Mouse (Mus musculus) G1E (cell line): Measurements from ENCODE around the gene Timmdc1. TPM values are rescaled to one million over a fixed set of nuclear protein-coding genes. Genes with fewer than 3 reads are reported as not detected.

Source experiments
- ATAC-seq: 2 replicates; pipeline ENCODE4 v1.8.0; 2016; ENCODE audit warnings: mild to moderate bottlenecking; ENCODE audit not compliant: insufficient number of reproducible peaks, poor library complexity, low FRiP score, severe bottlenecking; ENCODE audit errors: extremely low read depth
- DNase-seq: peaks from one replicate; pipeline ENCODE4 v3.0.0; 2012; ENCODE audit warnings: low spot score
- H3K27me3 ChIP-seq: 2 replicates; pipeline ENCODE4 v1.6.1; 2012; ENCODE audit warnings: mild to moderate bottlenecking, low read length, inconsistent platforms; ENCODE audit not compliant: insufficient read depth
- H3K36me3 ChIP-seq: replicated peaks from 2 replicates; pipeline ENCODE3; 2012; ENCODE audit warnings: mild to moderate bottlenecking, inconsistent platforms
- H3K4me1 ChIP-seq: 2 replicates; pipeline ENCODE4 v1.6.1; 2012; ENCODE audit warnings: low read depth, low read length, inconsistent platforms, mixed read lengths; ENCODE audit not compliant: insufficient read depth
- H3K4me3 ChIP-seq: 2 replicates; pipeline ENCODE4 v1.5.1; 2012; ENCODE audit warnings: low read depth, mild to moderate bottlenecking, inconsistent platforms, low read length, moderate library complexity, mixed read lengths
- H3K9me3 ChIP-seq: replicated peaks from 2 replicates; pipeline ENCODE4 v1.6.1; 2012; ENCODE audit warnings: inconsistent platforms
- CTCF ChIP-seq: IDR thresholded peaks from 2 replicates; pipeline ENCODE4 v1.5.1; 2012; ENCODE audit warnings: low read depth, low read length, inconsistent platforms, mixed read lengths
- GATA1 ChIP-seq: IDR thresholded peaks from 2 replicates; pipeline ENCODE4 v1.6.1; 2012; ENCODE audit warnings: borderline replicate concordance, low read length, inconsistent platforms, mixed read lengths
- GATA2 ChIP-seq: IDR thresholded peaks from 2 replicates; pipeline ENCODE4 v1.6.1; 2012; ENCODE audit warnings: low read depth, low read length, inconsistent platforms, borderline replicate concordance
- POLR2AphosphoS5 ChIP-seq: IDR thresholded peaks from 2 replicates; pipeline ENCODE4 v1.6.1; 2012; ENCODE audit warnings: low read depth, low read length, inconsistent platforms; ENCODE audit not compliant: insufficient replicate concordance
- TAL1 ChIP-seq: conservative IDR thresholded peaks from 2 replicates; pipeline ENCODE4 v1.6.1; 2012; ENCODE audit warnings: low read depth, low read length, inconsistent platforms, mixed read lengths
- polyA plus RNA-seq: library from polyadenylated mRNA; stranded (reverse); fragments of >175 nt; gene quantifications from 2 replicates; pipeline ENCODE4 v1.2.3, GENCODE M21; 2012
- total RNA-seq, 2 experiments: library from RNA; stranded (forward) in 1 of 2; stranded (reverse) in 1 of 2; fragments of 200-1000 nt in 1 of 2; fragments of >200 nt in 1 of 2; fragmentation: Nextera tagmentation in 1 of 2; gene quantifications; 2 replicates each; pipeline ENCODE4 v1.2.3; 2014 to 2017

The Timmdc1 gene
- total and polyA plus RNA-seq, 3 experiments = 25.9 to 38.7 (median 27.0) TPM

GRCm38 (mm10) chr16:38502469-38502868 lies 20.0 kb downstream of the Timmdc1 start:
- TF ChIP-seq TAL1 (no peak), GATA1 (no peak), POLR2AphosphoS5 (no peak), CTCF (no peak), GATA2 (no peak)

GRCm38 (mm10) chr16:38496604-38497140 lies 25.8 kb downstream of the Timmdc1 start:
- Histone ChIP-seq H3K36me3 (peaks cover 67% of the 10 kb centered on the region), H3K9me3 (no peaks in the 10 kb centered on the region), H3K4me1 (peaks cover 9% of the 10 kb centered on the region), H3K27me3 (no peaks in the 10 kb centered on the region), H3K4me3 (no peak overlapping the region)
- TF ChIP-seq TAL1 = no peak
- TF ChIP-seq GATA1 = no peak
- TF ChIP-seq POLR2AphosphoS5 = no peak; the same call in 1 of the 2 replicates
- TF ChIP-seq GATA2 = no peak
- no peak for TF ChIP-seq CTCF
- DNase-seq (no peak), ATAC-seq (no peak)

More at GRCm38 (mm10) chr16:38502469-38502868, 20.0 kb downstream of the Timmdc1 start:
- no peaks in the 10 kb centered on the region for H3K27me3 ChIP-seq
- no peak overlapping the region for H3K4me3 ChIP-seq
- H3K4me1 ChIP-seq = peaks cover 5% of the 10 kb centered on the region; the same call in 1 of the 2 replicates
- DNase-seq = no peak
- H3K9me3 ChIP-seq = no peaks in the 10 kb centered on the region
- peaks cover 81% of the 10 kb centered on the region for H3K36me3 ChIP-seq
- no peak for ATAC-seq

- Histone ChIP-seq H3K36me3 (peaks cover 58% of the 10 kb centered on the region), H3K4me3 (no peak overlapping the region), H3K27me3 (no peaks in the 10 kb centered on the region), H3K9me3 (no peaks in the 10 kb centered on the region), H3K4me1 (peaks cover 27% of the 10 kb centered on the region)
- no peak for DNase-seq
- TF ChIP-seq CTCF (no peak), GATA2 (no peak), POLR2AphosphoS5 (no peak), TAL1 (no peak), GATA1 (no peak)
- ATAC-seq = no peak
Observed at GRCm38 (mm10) chr16:38493890-38494289, 28.6 kb downstream of the Timmdc1 start.

- TF ChIP-seq GATA1 = no peak
- no peak for TF ChIP-seq TAL1
- TF ChIP-seq GATA2 = no peak
- TF ChIP-seq CTCF = no peak
- TF ChIP-seq POLR2AphosphoS5 = no peak
- no peak for ATAC-seq
- Histone ChIP-seq H3K36me3 (peaks cover 53% of the 10 kb centered on the region), H3K4me1 (peaks cover 33% of the 10 kb centered on the region), H3K9me3 (no peaks in the 10 kb centered on the region), H3K27me3 (no peaks in the 10 kb centered on the region), H3K4me3 (no peak overlapping the region)
- DNase-seq = no peak
Observed at GRCm38 (mm10) chr16:38492551-38492950, 29.9 kb downstream of the Timmdc1 start.

GRCm38 (mm10) chr16:38483582-38484309 lies 38.7 kb downstream of the Timmdc1 start:
- Histone ChIP-seq H3K36me3 (peaks cover 25% of the 10 kb centered on the region), H3K4me1 (peaks cover 41% of the 10 kb centered on the region), H3K9me3 (no peaks in the 10 kb centered on the region), H3K27me3 (peaks cover 13% of the 10 kb centered on the region), H3K4me3 (no peak overlapping the region; the same call in 1 of the 2 replicates)
- TF ChIP-seq GATA2 (no peak), CTCF (no peak), POLR2AphosphoS5 (no peak), TAL1 (no peak), GATA1 (no peak)
- ATAC-seq (no peak), DNase-seq (no peak)

- ATAC-seq (no peak), DNase-seq (no peak)
- Histone ChIP-seq H3K36me3 (peaks cover 23% of the 10 kb centered on the region), H3K27me3 (peaks cover 13% of the 10 kb centered on the region), H3K4me1 (peaks cover 39% of the 10 kb centered on the region), H3K4me3 (no peak overlapping the region), H3K9me3 (no peaks in the 10 kb centered on the region)
- no peak for TF ChIP-seq GATA2
- TF ChIP-seq CTCF = no peak
- TF ChIP-seq TAL1 = no peak
- no peak for TF ChIP-seq POLR2AphosphoS5
Observed at GRCm38 (mm10) chr16:38482780-38483562, 39.5 kb downstream of the Timmdc1 start.
